Mouse (Mus musculus): ENCODE data around the gene Rabgef1. TPM values are rescaled to one million over a fixed set of nuclear protein-coding genes. Genes with fewer than 3 reads are reported as not detected.

Rabgef1 gene
- polyA plus RNA-seq, 1 experiment from 2014 or later = 35.7 TPM

DNA sequence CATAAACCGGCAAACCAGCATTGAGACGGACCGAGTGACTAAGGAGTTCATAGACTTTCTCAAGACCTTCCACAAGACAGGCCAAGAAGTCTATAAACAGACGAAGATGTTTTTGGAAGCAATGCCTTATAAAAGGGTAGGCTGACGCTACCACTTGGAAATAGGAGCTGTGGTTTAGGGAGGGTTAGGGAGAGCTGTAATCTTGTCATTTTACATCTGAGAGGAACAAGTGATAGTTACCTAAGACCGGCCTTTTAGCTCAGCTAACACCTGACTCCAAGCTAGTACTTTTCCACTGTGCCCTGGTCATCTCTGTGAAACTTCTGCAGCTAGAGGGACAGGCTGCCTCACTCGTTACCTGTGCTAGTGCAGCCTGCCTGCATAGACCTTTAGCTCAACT lies 26.4 kb downstream of the Rabgef1 start:
- no peak for ATAC-seq (ENCODE audit: low FRiP score)
- H3K4me2 ChIP-seq (replicated peaks) = no peak overlapping the region
- WGBS = 94% methylated on average over 7 of the region's 7 CpGs

DNA sequence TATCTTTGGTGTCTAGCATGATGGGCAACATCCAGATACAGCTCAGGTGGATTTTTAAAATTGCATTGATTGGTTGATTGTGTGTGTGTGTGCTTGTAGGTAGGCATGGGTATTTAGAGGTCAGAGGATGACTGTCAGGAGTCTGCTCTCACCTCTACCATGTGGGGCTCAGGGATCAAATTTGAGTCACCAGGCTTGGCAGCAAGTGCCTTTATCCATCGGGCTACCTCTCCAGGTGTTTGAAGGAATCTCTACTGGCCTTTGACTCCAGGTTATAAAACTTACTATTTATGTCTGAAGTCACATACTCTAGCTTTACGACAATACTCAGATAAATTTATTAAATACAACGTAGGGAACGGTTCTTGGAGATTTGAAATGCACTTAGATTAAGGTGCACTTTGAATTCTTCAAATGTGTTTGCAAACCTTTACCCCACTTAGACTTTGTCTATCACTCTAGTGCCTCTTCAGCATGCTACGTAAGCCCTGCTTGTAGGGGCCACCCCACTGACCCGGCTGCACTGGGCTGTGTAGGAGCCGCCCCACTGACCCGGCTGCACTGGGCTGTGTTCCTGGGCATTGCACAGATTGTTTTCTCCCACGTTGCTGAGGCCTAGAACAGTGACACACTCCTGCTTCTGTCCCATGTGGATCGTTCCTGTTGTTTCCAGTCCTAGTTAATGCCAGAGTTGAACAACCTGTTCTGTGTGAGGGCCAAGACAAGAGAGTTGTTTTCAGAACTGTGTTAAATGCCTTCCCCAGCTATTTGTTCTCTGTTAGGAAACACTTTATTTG lies 28.8 kb downstream of the Rabgef1 start:
- Histone ChIP-seq H3K27ac (no peak overlapping the region), H3K27me3 (ENCODE audit: control insufficient read depth, insufficient read depth, low read length) (no peaks in the 10 kb centered on the region), H3K9ac (no peak overlapping the region), H3K4me1 (replicated peaks; ENCODE audit: control insufficient read depth, insufficient read depth, low read length) (no peaks in the 10 kb centered on the region), H3K36me3 (replicated peaks; ENCODE audit: control insufficient read depth, insufficient read depth) (peaks cover 48% of the 10 kb centered on the region), H3K4me3 (replicated peaks; ENCODE audit: low read length) (no peak overlapping the region), H3K9me3 (ENCODE audit: control insufficient read depth, low read length) (no peaks in the 10 kb centered on the region), H3K4me2 (replicated peaks) (no peak overlapping the region)
- 90% methylated on average over 10 of the region's 10 CpGs for WGBS
- no peak for DNase-seq (ENCODE audit: low spot score)
- no peak for ATAC-seq (ENCODE audit: low FRiP score)

More for the DNA sequence above, 26.4 kb downstream of the Rabgef1 start:
- H3K4me3 ChIP-seq (replicated peaks; ENCODE audit: low read length) = no peak overlapping the region
- no peak overlapping the region for H3K27ac ChIP-seq
- H3K9ac ChIP-seq = no peak overlapping the region
- peaks cover 61% of the 10 kb centered on the region for H3K36me3 ChIP-seq (replicated peaks; ENCODE audit: control insufficient read depth, insufficient read depth)
- DNase-seq (ENCODE audit: low spot score) = no peak
- no peaks in the 10 kb centered on the region for H3K9me3 ChIP-seq (ENCODE audit: control insufficient read depth, low read length)
- no peaks in the 10 kb centered on the region for H3K4me1 ChIP-seq (replicated peaks; ENCODE audit: control insufficient read depth, insufficient read depth, low read length)
- H3K27me3 ChIP-seq (ENCODE audit: control insufficient read depth, insufficient read depth, low read length) = no peaks in the 10 kb centered on the region

DNA sequence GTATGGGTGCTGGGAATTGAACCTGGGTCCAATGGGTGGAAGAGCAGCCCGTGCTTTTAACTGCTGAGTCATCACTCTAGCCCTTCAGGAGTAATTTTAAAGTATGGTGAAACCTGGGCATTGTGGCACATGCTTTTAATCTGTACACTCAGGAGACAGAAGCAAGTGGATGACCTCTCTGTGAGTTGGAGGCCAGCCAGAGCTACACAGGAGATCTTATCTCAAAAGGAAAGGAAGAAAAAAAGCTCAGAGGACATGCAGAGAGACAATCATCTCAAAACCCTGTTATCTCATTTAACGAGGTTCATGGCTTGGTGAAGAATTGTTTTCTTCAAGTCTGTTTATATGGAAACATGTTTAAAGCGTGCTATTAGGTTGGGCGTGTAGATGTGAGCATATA lies 32.4 kb downstream of the Rabgef1 start:
- DNase-seq (ENCODE audit: low spot score) = no peak
- Histone ChIP-seq H3K36me3 (replicated peaks; ENCODE audit: control insufficient read depth, insufficient read depth) (peaks cover 60% of the 10 kb centered on the region), H3K27ac (no peak overlapping the region)

DNA sequence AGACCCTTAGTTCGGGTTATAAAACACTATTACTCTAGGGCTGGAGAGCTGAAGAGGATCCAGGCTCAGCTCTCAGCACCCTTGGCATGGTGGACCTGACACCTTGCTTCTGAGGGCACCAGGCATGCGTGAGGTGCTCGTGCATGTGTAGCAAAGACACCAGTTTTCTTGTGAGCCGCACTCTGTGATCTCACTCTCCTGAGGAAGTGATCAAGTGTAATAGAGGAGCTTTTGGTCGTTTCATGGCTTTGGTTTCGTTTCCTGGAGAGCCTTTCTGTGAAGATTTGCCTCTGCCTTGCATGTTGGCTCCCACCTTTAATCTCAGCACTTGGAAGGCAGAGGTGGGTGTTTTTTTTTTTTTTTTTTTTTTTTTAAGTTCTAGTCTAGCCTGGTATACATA lies 33.0 kb downstream of the Rabgef1 start:
- DNase-seq (ENCODE audit: low spot score) (no peak), ATAC-seq (ENCODE audit: low FRiP score) (no peak)
- Histone ChIP-seq H3K4me3 (replicated peaks; ENCODE audit: low read length) (no peak overlapping the region), H3K9ac (no peak overlapping the region), H3K4me1 (replicated peaks; ENCODE audit: control insufficient read depth, insufficient read depth, low read length) (no peaks in the 10 kb centered on the region), H3K9me3 (ENCODE audit: control insufficient read depth, low read length) (no peaks in the 10 kb centered on the region), H3K36me3 (replicated peaks; ENCODE audit: control insufficient read depth, insufficient read depth) (peaks cover 60% of the 10 kb centered on the region), H3K4me2 (replicated peaks) (no peak overlapping the region), H3K27me3 (ENCODE audit: control insufficient read depth, insufficient read depth, low read length) (no peaks in the 10 kb centered on the region), H3K27ac (no peak overlapping the region)
- 89% methylated on average over 6 of the region's 6 CpGs for WGBS

More for the DNA sequence above, 32.4 kb downstream of the Rabgef1 start:
- WGBS = 89% methylated on average over 4 of the region's 4 CpGs
- Histone ChIP-seq H3K4me3 (replicated peaks; ENCODE audit: low read length) (no peak overlapping the region), H3K4me2 (replicated peaks) (no peak overlapping the region), H3K9me3 (ENCODE audit: control insufficient read depth, low read length) (no peaks in the 10 kb centered on the region), H3K9ac (no peak overlapping the region), H3K4me1 (replicated peaks; ENCODE audit: control insufficient read depth, insufficient read depth, low read length) (no peaks in the 10 kb centered on the region), H3K27me3 (ENCODE audit: control insufficient read depth, insufficient read depth, low read length) (no peaks in the 10 kb centered on the region)
- ATAC-seq (ENCODE audit: low FRiP score) = no peak

DNA sequence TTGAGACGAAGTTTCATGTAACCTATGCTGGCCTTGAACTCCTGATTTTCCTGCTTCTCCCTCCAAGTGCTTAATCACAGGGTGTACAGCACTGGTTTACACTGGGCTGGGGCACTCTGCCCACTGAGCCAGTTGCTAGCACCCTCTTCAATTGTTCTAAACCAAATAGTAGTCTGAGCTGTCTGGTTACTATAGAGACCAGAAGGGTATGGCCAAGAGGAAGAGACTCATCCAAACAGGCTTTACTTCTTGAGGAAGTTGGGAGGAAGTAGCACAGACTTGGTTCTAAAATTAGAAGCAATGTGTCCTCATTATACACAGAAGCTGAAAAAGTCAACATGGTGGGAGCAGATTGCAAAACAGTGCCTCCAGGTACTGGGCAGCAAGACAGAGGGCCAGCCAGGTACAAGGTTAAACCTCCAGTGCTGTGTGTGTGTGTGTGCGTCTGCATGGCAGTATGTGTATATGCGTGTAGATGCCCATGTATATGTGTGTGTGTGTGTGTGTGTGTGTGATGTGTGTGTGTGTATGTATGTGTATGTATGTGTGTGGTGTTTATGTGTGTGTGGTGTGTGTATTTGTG lies 33.9 kb downstream of the Rabgef1 start:
- no peak overlapping the region for H3K9ac ChIP-seq
- H3K4me3 ChIP-seq (replicated peaks; ENCODE audit: low read length) = no peak overlapping the region
- no peak overlapping the region for H3K4me2 ChIP-seq (replicated peaks)
- WGBS = 94% methylated on average over 3 of the region's 3 CpGs
- H3K27ac ChIP-seq = no peak overlapping the region
- no peaks in the 10 kb centered on the region for H3K9me3 ChIP-seq (ENCODE audit: control insufficient read depth, low read length)
- no peaks in the 10 kb centered on the region for H3K27me3 ChIP-seq (ENCODE audit: control insufficient read depth, insufficient read depth, low read length)
- no peak for ATAC-seq (ENCODE audit: low FRiP score)
- H3K36me3 ChIP-seq (replicated peaks; ENCODE audit: control insufficient read depth, insufficient read depth) = peaks cover 60% of the 10 kb centered on the region
- no peak for DNase-seq (ENCODE audit: low spot score)
- no peaks in the 10 kb centered on the region for H3K4me1 ChIP-seq (replicated peaks; ENCODE audit: control insufficient read depth, insufficient read depth, low read length)

DNA sequence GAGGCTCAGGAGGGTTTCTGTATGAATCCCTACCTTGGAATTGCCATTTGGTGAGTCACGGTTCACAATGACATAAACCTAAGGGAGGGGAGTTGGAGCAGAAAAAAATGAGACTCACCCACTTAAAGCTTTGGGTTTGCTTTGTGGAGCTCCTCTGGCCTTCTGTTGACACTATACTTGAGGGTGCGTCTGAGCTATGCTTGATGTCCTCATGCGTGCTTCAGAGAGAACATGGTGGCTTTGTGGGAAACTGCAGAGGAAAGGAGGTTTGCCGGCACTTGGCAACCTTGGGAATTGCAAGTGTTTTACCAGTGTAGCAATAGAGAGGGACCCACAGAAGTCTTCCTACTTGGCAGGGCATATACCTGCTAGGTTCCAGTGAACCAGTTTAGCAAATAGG lies 35.7 kb downstream of the Rabgef1 start:
- H3K36me3 ChIP-seq (replicated peaks; ENCODE audit: control insufficient read depth, insufficient read depth) = peaks cover 65% of the 10 kb centered on the region
- DNase-seq (ENCODE audit: low spot score) = no peak
- WGBS = 90% methylated on average over 4 of the region's 4 CpGs

DNA sequence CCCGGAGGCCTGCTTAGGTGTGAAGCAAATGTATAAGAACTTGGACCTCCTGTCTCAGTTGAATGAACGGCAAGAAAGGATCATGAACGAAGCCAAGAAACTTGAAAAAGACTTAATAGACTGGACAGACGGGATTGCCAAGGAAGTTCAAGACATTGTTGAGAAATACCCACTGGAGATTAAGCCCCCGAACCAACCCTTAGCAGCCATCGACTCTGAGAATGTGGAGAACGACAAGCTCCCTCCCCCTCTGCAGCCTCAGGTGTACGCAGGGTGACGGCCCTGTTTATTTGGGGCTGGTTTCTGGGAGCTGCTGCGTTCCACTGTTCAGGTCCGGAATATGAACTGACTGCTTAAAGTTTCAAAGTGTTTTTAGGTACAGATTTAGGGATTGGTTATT lies 41.4 kb downstream of the Rabgef1 start:
- no peaks in the 10 kb centered on the region for H3K27me3 ChIP-seq (ENCODE audit: control insufficient read depth, insufficient read depth, low read length)
- H3K9me3 ChIP-seq (ENCODE audit: control insufficient read depth, low read length) = no peaks in the 10 kb centered on the region
- peaks cover 60% of the 10 kb centered on the region for H3K36me3 ChIP-seq (replicated peaks; ENCODE audit: control insufficient read depth, insufficient read depth)
- 93% methylated on average over 11 of the region's 11 CpGs for WGBS
- no peaks in the 10 kb centered on the region for H3K4me1 ChIP-seq (replicated peaks; ENCODE audit: control insufficient read depth, insufficient read depth, low read length)
- no peak overlapping the region for H3K4me2 ChIP-seq (replicated peaks)
- H3K27ac ChIP-seq = no peak overlapping the region
- no peak for DNase-seq (ENCODE audit: low spot score)
- no peak overlapping the region for H3K9ac ChIP-seq
- H3K4me3 ChIP-seq (replicated peaks; ENCODE audit: low read length) = no peak overlapping the region
- ATAC-seq (ENCODE audit: low FRiP score) = no peak

More for the DNA sequence above, 35.7 kb downstream of the Rabgef1 start:
- Histone ChIP-seq H3K4me2 (replicated peaks) (no peak overlapping the region), H3K4me1 (replicated peaks; ENCODE audit: control insufficient read depth, insufficient read depth, low read length) (no peaks in the 10 kb centered on the region), H3K4me3 (replicated peaks; ENCODE audit: low read length) (no peak overlapping the region), H3K9ac (no peak overlapping the region), H3K9me3 (ENCODE audit: control insufficient read depth, low read length) (no peaks in the 10 kb centered on the region), H3K27ac (no peak overlapping the region), H3K27me3 (ENCODE audit: control insufficient read depth, insufficient read depth, low read length) (no peaks in the 10 kb centered on the region)
- ATAC-seq (ENCODE audit: low FRiP score) = no peak

DNA sequence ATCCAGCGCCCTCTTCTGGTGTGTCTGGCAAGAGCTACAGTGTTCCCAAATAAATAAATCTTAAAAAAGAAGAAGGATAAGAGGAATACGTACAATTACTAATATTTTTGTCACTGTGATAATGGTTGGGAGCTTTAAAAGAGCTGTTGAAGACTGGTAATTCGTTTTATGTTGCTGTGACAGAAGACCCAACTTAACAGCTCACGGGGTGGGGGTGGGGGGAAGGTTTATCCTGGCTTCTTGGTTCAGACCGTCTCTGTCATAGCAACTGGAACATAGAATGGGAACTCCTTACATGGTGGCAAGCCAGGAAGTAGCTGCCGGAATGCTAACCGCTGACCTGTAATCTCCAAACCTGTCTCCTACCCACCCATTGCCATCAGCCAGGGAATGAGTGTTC lies 45.2 kb downstream of the Rabgef1 start, which contains the start of gene Tmem248:
TSS of gene Tmem248 (plus strand) at position 301 of the 400 bp plus-strand sequence.
- no peak within 1 kb of the TSS for H3K4me2 ChIP-seq (replicated peaks)
- peaks cover 10% of the 10 kb centered on the region; the same call in 1 of the 2 replicates for H3K4me1 ChIP-seq (replicated peaks; ENCODE audit: control insufficient read depth, insufficient read depth, low read length)
- no peak within 1 kb of the TSS for H3K4me3 ChIP-seq (replicated peaks; ENCODE audit: low read length)
- DNase-seq (ENCODE audit: low spot score) (no peak), ATAC-seq (ENCODE audit: low FRiP score) (no peak)
- WGBS = 85% methylated on average over 7 of the region's 7 CpGs
- H3K27me3 ChIP-seq (ENCODE audit: control insufficient read depth, insufficient read depth, low read length) = no peaks in the 10 kb centered on the region
- H3K9me3 ChIP-seq (ENCODE audit: control insufficient read depth, low read length) = no peaks in the 10 kb centered on the region
- no peak within 1 kb of the TSS for H3K9ac ChIP-seq
- peaks cover 24% of the 10 kb centered on the region for H3K36me3 ChIP-seq (replicated peaks; ENCODE audit: control insufficient read depth, insufficient read depth)
- H3K27ac ChIP-seq = no peak within 1 kb of the TSS

DNA sequence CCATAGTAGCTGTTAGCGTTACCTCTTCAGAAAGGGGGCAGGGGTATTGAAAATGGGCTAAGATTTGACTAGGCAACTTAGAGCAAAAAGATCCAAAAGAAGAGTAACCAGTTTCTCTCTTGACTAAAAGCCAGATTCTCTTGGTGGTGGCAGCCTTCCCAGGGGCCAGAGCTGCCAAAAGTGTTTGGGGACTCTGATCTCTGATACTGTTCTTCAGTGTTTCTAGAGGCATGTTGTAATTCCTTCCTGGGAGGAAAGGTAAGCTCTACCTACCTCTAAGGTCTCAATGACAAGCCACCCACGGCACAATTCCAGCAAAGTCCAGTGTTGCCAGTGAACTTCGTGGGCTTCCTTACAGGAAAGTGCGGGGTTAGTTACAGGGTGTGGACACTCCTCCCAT lies 45.8 kb downstream of the Rabgef1 start:
- WGBS = 90% methylated on average over 4 of the region's 4 CpGs

More for the DNA sequence above, 45.8 kb downstream of the Rabgef1 start:
- Histone ChIP-seq H3K9me3 (ENCODE audit: control insufficient read depth, low read length) (no peaks in the 10 kb centered on the region), H3K4me2 (replicated peaks) (no peak overlapping the region), H3K27me3 (ENCODE audit: control insufficient read depth, insufficient read depth, low read length) (no peaks in the 10 kb centered on the region), H3K36me3 (replicated peaks; ENCODE audit: control insufficient read depth, insufficient read depth) (peaks cover 20% of the 10 kb centered on the region), H3K27ac (no peak overlapping the region), H3K4me1 (replicated peaks; ENCODE audit: control insufficient read depth, insufficient read depth, low read length) (peaks cover 10% of the 10 kb centered on the region; the same call in 1 of the 2 replicates), H3K9ac (no peak overlapping the region), H3K4me3 (replicated peaks; ENCODE audit: low read length) (no peak overlapping the region)
- DNase-seq (ENCODE audit: low spot score) = no peak
- ATAC-seq (ENCODE audit: low FRiP score) = no peak
